Mouse (Mus musculus): Measurements from ENCODE around the gene Hnrnpr.

- TF ChIP-seq CTCF (IDR thresholded peaks at IDR 0.05; ENCODE audit: control insufficient read depth, insufficient read depth, low read length) (no peak), POLR2A (IDR thresholded peaks at IDR 0.05; ENCODE audit: borderline replicate concordance, control insufficient read depth, low read depth, low read length) (no peak)
These were observed 2.4 kb upstream of the Hnrnpr start for GRCm38 (mm10) chr4:136308355-136308754.

Data from bone marrow, adult 2 months (tissue).